Comparison of ENCODE assay signal across 14 mouse cellular contexts in the genomic region with DNA sequence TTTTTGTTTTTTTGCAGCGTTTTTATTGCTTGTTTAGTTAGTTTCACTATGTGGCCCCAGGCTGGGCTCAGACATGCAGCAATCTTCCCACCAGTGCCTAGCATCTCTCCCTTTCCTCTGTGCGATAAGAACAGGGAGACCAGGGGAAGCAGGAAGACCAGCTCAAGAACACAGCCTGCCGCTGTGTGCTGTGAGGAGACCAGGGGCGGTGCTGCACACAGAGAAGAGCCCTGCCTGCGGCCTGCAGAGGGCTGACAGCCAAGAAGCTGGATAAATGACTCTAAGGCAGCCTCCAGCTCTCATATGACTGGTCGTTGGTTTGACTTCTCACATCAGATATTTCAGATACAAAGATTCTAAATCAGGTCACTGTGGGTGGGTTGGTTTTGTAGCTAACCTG.
DNase-seq lines count a peak whose midpoint lies in the region; ATAC-seq and TF ChIP-seq lines count a peak whose summit lies in the region.
"Had no signal": no experiment of that assay in that cellular context is flagged by ENCODE, and none has a peak within 500 bp of the region (broad histone marks: within the 10 kb centered on the region; RNA-seq: fewer than 3 reads in every experiment).

No protein-coding gene starts in this region.

- 0 out of 2 replicates have a peak, but pooled peaks cover 9% of the 10 kb centered on the region for H3K36me3 ChIP-seq in intestine, postnatal 0 days (ENCODE audit: control insufficient read depth, insufficient read depth)
- H3K36me3 ChIP-seq in intestine, embryonic 15.5 days: no peaks in the 10 kb centered on the region

- DNase-seq in frontal cortex, postnatal 10 days (ENCODE audit: low spot score in 2 of 2): no peak
- DNase-seq in lung, postnatal 10 days: peak; percentile 18
- no peak for DNase-seq in lung, postnatal 36 days
- no peak for DNase-seq in spleen, adult 12 weeks (ENCODE audit: low spot score)
- DNase-seq: cerebellum, adult 11-12 months; kidney, postnatal 25 days; right cerebral cortex, postnatal 14 days; thymus, postnatal 25 days had no signal

- H3K9ac ChIP-seq in intestine, postnatal 0 days (ENCODE audit: low read depth, low read length): no peak overlapping the region
- no peak overlapping the region for H3K9ac ChIP-seq in intestine, embryonic 15.5 days

- H3K27ac ChIP-seq in intestine, postnatal 0 days (ENCODE audit: low read depth, low read length): no peak overlapping the region
- H3K27ac ChIP-seq in intestine, embryonic 15.5 days: no peak overlapping the region
- H3K27ac ChIP-seq: heart, adult 2 months; macrophage had no signal

- no peaks in the 10 kb centered on the region for H3K4me1 ChIP-seq in intestine, postnatal 0 days (replicated peaks; ENCODE audit: control insufficient read depth, insufficient read depth, low read length)
- H3K4me1 ChIP-seq in intestine, embryonic 15.5 days (replicated peaks): peaks cover 6% of the 10 kb centered on the region; the same call in 1 of the 2 replicates

- WGBS in intestine, postnatal 0 days: 42% methylated on average over 6 of the region's 6 CpGs
- WGBS in intestine, embryonic 15.5 days: 40% methylated on average over 6 of the region's 6 CpGs

- H3K4me3 ChIP-seq in intestine, postnatal 0 days (ENCODE audit: low read depth, low read length): no peak overlapping the region
- no peak overlapping the region for H3K4me3 ChIP-seq in intestine, embryonic 15.5 days (replicated peaks)
- H3K4me3 ChIP-seq: heart, adult 2 months had no signal

- H3K4me2 ChIP-seq in intestine, postnatal 0 days (replicated peaks; ENCODE audit: low read depth): no peak overlapping the region
- H3K4me2 ChIP-seq in intestine, embryonic 15.5 days (replicated peaks): no peak overlapping the region

- TF ChIP-seq CTCF in intestine, postnatal 0 days (IDR thresholded peaks at IDR 0.05; ENCODE audit: low read depth): 0 out of 2 replicates have a peak, but pooled peaks have one; percentile 10

- H3K27me3 ChIP-seq in intestine, postnatal 0 days (replicated peaks; ENCODE audit: control insufficient read depth, insufficient read depth, low read length): no peaks in the 10 kb centered on the region
- H3K27me3 ChIP-seq in intestine, embryonic 15.5 days (replicated peaks): no peaks in the 10 kb centered on the region

- no peaks in the 10 kb centered on the region for H3K9me3 ChIP-seq in intestine, postnatal 0 days (ENCODE audit: control insufficient read depth)
- H3K9me3 ChIP-seq in intestine, embryonic 15.5 days: no peaks in the 10 kb centered on the region

- ATAC-seq in frontal cortex, adult (ENCODE audit: low TSS enrichment): peak; percentile 36
- ATAC-seq in intestine, postnatal 0 days: no peak
- ATAC-seq in intestine, embryonic 15.5 days: no peak
- peak; percentile 54; the same call in 1 of the 2 replicates for ATAC-seq in megakaryocyte-erythroid progenitor cell, adult 5-6 weeks (replicated peaks; ENCODE audit: low FRiP score, low TSS enrichment, poor library complexity, severe bottlenecking)

Comparison
In these comparisons a context has a peak if more than half of its experiments do, and no peak if none do; other contexts are left out.
1. ATAC-seq: peak in frontal cortex, adult (single experiment) and megakaryocyte-erythroid progenitor cell, adult 5-6 weeks (single experiment); none in intestine, postnatal 0 days (single experiment) and intestine, embryonic 15.5 days (single experiment).